Mouse (Mus musculus) hindbrain, embryonic 16.5 days (tissue): ENCODE measurements around the gene Extl2. TPM values are rescaled to one million over a fixed set of nuclear protein-coding genes. Genes with fewer than 3 reads are reported as not detected.

Experiments used
- ATAC-seq: fragments of 200-750 bp; cut with Nextera tagmentation; 2 replicates; pipeline ENCODE4 v1.8.0; 2017; ENCODE audit warnings: moderate TSS enrichment, moderate library complexity
- H3K27ac ChIP-seq: fragments of 300-500 bp; sonication (generic); 2 replicates; pipeline ENCODE4 v1.5.1; 2014; ENCODE audit warnings: low read depth, mild to moderate bottlenecking, control low read depth, low read length, moderate library complexity
- H3K27me3 ChIP-seq: fragments of 300-500 bp; sonication (generic); replicated peaks from 2 replicates; pipeline ENCODE4 v1.6.1; 2014; ENCODE audit warnings: low read length; ENCODE audit not compliant: control insufficient read depth, insufficient read depth
- H3K36me3 ChIP-seq: fragments of 300-500 bp; sonication (generic); 2 replicates; pipeline ENCODE4 v1.6.1; 2014; ENCODE audit warnings: mild to moderate bottlenecking, low read length, moderate library complexity, mixed read lengths; ENCODE audit not compliant: control insufficient read depth, insufficient read depth
- H3K4me1 ChIP-seq: fragments of 300-500 bp; sonication (generic); 2 replicates; pipeline ENCODE4 v1.6.1; 2014; ENCODE audit warnings: low read depth, low read length; ENCODE audit not compliant: control insufficient read depth, insufficient read depth
- H3K4me2 ChIP-seq: fragments of 300-500 bp; sonication (generic); 2 replicates; pipeline ENCODE4 v1.6.1; 2014; ENCODE audit warnings: mild to moderate bottlenecking, low read length, control low read depth, moderate library complexity
- H3K4me3 ChIP-seq: fragments of 300-500 bp; sonication (generic); 2 replicates; pipeline ENCODE4 v1.5.1; 2014; ENCODE audit warnings: mild to moderate bottlenecking, low read length, control low read depth, moderate library complexity
- H3K9ac ChIP-seq: fragments of 300-500 bp; sonication (generic); 2 replicates; pipeline ENCODE4 v1.6.1; 2014; ENCODE audit warnings: low read depth, mild to moderate bottlenecking, control low read depth, low read length, moderate library complexity
- H3K9me3 ChIP-seq: fragments of 300-500 bp; sonication (generic); 2 replicates; pipeline ENCODE4 v1.6.1; 2014; ENCODE audit warnings: mild to moderate bottlenecking, low read length, moderate library complexity; ENCODE audit not compliant: control insufficient read depth
- WGBS: fragments of 180-500 bp; shearing (Covaris S2); extraction: QIAGEN DNeasy Blood & Tissue Kit; methylation state at CpG from one replicate; pipeline ENCODE4 v1.1.7; 2014; 5-methylcytosine and 5-hydroxymethylcytosine counted together
- polyA plus RNA-seq: library from polyadenylated mRNA; unstranded; fragments of >200 nt; fragmentation: Nextera tagmentation; extraction: Ambion mirVana; gene quantifications from 2 replicates; pipeline ENCODE4 v1.2.1, GENCODE M21; 2015

The Extl2 gene
- polyA plus RNA-seq, 1 experiment from 2014 or later, result 43.2 TPM

GRCm38 (mm10) chr3:115996929-115997328 is 10.3 kb upstream of the Extl2 start:
- Histone ChIP-seq H3K9ac (no peak overlapping the region), H3K27me3 (no peaks in the 10 kb centered on the region), H3K4me2 (no peak overlapping the region), H3K36me3 (peaks cover 6% of the 10 kb centered on the region; the same call in 1 of the 2 replicates), H3K27ac (no peak overlapping the region), H3K4me1 (no peaks in the 10 kb centered on the region), H3K4me3 (no peak overlapping the region), H3K9me3 (no peaks in the 10 kb centered on the region)
- ATAC-seq, result no peak
- 91% methylated on average over 5 of the region's 5 CpGs for WGBS

- peak overlapping the region; percentile 90 for H3K9ac ChIP-seq
- WGBS, result 8% methylated on average over 12 of the region's 12 CpGs
- H3K4me1 ChIP-seq, result peaks cover 19% of the 10 kb centered on the region
- H3K27ac ChIP-seq, result peak overlapping the region; percentile 84
- no peaks in the 10 kb centered on the region for H3K36me3 ChIP-seq
- ATAC-seq, result no peak; the same call in 1 of the 2 replicates
- H3K9me3 ChIP-seq, result no peaks in the 10 kb centered on the region
- H3K4me2 ChIP-seq, result peak overlapping the region; percentile 62
- no peaks in the 10 kb centered on the region for H3K27me3 ChIP-seq
- H3K4me3 ChIP-seq, result peak overlapping the region; percentile 92
Measured at GRCm38 (mm10) chr3:116006284-116006977, 831 bp upstream of the Extl2 start.

GRCm38 (mm10) chr3:116007941-116008440 is 729 bp downstream of the Extl2 start:
- H3K4me1 ChIP-seq, result peaks cover 19% of the 10 kb centered on the region
- H3K9ac ChIP-seq, result peak overlapping the region; percentile 90
- peak overlapping the region; percentile 92 for H3K4me3 ChIP-seq
- peak overlapping the region; percentile 62 for H3K4me2 ChIP-seq
- no peaks in the 10 kb centered on the region for H3K27me3 ChIP-seq
- peak; percentile 79 for ATAC-seq
- no peaks in the 10 kb centered on the region for H3K36me3 ChIP-seq
- H3K9me3 ChIP-seq, result no peaks in the 10 kb centered on the region
- 1% methylated on average over 12 of the region's 12 CpGs for WGBS
- H3K27ac ChIP-seq, result peak overlapping the region; percentile 84

DNA sequence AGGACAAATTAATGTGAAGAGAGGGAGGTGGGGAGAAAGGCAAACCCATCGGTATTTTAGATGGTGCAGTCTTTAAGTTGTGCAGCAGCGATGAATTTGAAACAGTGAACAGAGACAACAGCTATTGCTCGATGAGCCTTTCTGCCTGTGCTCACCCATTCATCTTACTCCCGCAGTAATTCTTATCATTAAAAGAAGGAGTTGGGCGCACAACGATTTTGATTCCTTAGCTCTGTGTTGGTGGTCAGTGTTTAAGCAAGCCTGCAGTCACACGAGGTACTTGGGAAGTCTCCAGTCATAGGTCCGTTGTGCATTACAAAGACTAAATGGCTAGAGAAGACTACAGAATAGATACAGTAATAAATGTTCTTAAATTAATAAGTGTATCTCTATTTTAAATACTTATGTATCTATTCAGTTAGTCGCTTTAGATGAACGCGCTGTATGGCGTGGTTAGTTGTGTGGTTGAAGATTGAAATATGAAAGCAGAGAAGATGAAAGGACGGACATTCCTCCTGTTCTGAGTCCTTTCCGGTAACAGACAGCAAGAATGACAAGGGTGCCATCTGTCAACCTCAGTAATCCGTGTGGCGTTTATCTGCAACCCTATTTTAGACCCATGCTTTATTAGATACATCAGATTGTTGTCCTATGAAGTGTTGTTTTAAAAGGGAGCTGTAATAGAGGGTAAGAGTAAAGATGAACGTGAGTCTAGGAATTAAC is 2.5 kb downstream of the Extl2 start:
- peak overlapping the region; percentile 62 for H3K4me2 ChIP-seq
- WGBS, result 80% methylated on average over 17 of the region's 17 CpGs
- ATAC-seq, result no peak
- peak overlapping the region; percentile 9; the same call in 1 of the 2 replicates for H3K4me3 ChIP-seq
- H3K9ac ChIP-seq, result no peak overlapping the region
- H3K27me3 ChIP-seq, result no peaks in the 10 kb centered on the region
- no peaks in the 10 kb centered on the region for H3K9me3 ChIP-seq
- H3K36me3 ChIP-seq, result no peaks in the 10 kb centered on the region
- H3K4me1 ChIP-seq, result peaks cover 19% of the 10 kb centered on the region
- no peak overlapping the region for H3K27ac ChIP-seq

GRCm38 (mm10) chr3:116014901-116015300 is 7.6 kb downstream of the Extl2 start:
- no peak overlapping the region for H3K27ac ChIP-seq
- 89% methylated on average over 6 of the region's 6 CpGs for WGBS

DNA sequence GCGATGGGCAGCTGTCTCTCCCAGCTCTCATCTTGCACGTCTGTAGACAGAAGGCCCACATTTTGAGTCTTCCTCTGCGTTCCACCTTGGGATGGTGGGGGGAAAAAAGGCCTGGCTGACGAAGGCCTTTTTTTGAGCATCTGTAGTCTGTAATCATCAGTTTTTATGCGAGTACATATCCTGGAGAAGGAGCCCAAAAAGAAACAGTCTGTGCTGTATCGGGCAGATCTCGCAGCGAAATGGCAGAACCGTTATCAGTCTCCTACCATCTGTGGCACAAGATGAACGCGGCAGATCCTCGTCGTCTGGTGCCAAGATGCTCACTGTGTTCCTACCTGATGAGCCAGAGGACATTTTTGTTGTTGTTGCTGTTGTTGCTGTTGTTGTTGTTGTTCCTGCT is 8.9 kb downstream of the Extl2 start:
- Histone ChIP-seq H3K4me3 (no peak overlapping the region), H3K36me3 (no peaks in the 10 kb centered on the region), H3K27me3 (no peaks in the 10 kb centered on the region), H3K4me2 (no peak overlapping the region), H3K9me3 (no peaks in the 10 kb centered on the region), H3K9ac (no peak overlapping the region), H3K4me1 (no peaks in the 10 kb centered on the region), H3K27ac (no peak overlapping the region)
- 87% methylated on average over 13 of the region's 13 CpGs for WGBS
- 0 out of 2 replicates have a peak, but pooled peaks have one; percentile 28 for ATAC-seq

More at GRCm38 (mm10) chr3:116014901-116015300, 7.6 kb downstream of the Extl2 start:
- no peak overlapping the region for H3K4me3 ChIP-seq
- ATAC-seq, result no peak
- no peak overlapping the region for H3K4me2 ChIP-seq
- no peaks in the 10 kb centered on the region for H3K36me3 ChIP-seq
- H3K4me1 ChIP-seq, result no peaks in the 10 kb centered on the region
- no peaks in the 10 kb centered on the region for H3K9me3 ChIP-seq
- H3K27me3 ChIP-seq, result no peaks in the 10 kb centered on the region
- no peak overlapping the region for H3K9ac ChIP-seq

DNA sequence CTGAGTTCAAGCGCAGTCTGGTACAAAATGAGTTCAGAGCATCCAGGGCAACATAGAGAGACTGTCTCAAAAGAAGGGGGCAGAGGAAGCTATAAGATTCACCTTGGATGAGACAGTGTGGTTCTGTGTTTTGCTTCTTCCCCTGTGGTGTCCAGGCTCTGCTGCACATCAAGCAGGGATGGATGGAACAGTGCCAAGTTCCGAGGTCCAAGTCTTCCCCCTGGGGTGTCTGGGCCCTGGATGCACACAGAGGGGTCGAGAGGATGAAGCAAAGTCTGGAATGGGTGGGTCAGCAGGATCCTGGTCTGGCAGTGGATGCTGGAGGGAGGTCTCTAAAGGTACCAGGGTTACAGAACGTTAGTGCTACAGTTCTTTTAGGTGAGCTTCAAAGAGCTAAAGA is 11.3 kb downstream of the Extl2 start:
- Histone ChIP-seq H3K9ac (no peak overlapping the region), H3K4me1 (no peaks in the 10 kb centered on the region), H3K4me3 (no peak overlapping the region), H3K27me3 (no peaks in the 10 kb centered on the region), H3K4me2 (no peak overlapping the region), H3K27ac (no peak overlapping the region), H3K36me3 (no peaks in the 10 kb centered on the region), H3K9me3 (no peaks in the 10 kb centered on the region)
- 70% methylated on average over 4 of the region's 4 CpGs for WGBS
- ATAC-seq, result no peak

- Histone ChIP-seq H3K9me3 (no peaks in the 10 kb centered on the region), H3K9ac (no peak overlapping the region), H3K4me1 (no peaks in the 10 kb centered on the region), H3K4me2 (no peak overlapping the region), H3K36me3 (no peaks in the 10 kb centered on the region), H3K27ac (no peak overlapping the region), H3K27me3 (no peaks in the 10 kb centered on the region), H3K4me3 (no peak overlapping the region)
- no peak for ATAC-seq
- 89% methylated on average over 5 of the region's 5 CpGs for WGBS
Measured at GRCm38 (mm10) chr3:116019136-116019535, 11.9 kb downstream of the Extl2 start.

GRCm38 (mm10) chr3:116024236-116024635 is 17.0 kb downstream of the Extl2 start:
- no peaks in the 10 kb centered on the region for H3K9me3 ChIP-seq
- no peak overlapping the region for H3K9ac ChIP-seq
- no peaks in the 10 kb centered on the region for H3K4me1 ChIP-seq
- no peaks in the 10 kb centered on the region for H3K36me3 ChIP-seq
- no peaks in the 10 kb centered on the region for H3K27me3 ChIP-seq
- no peak overlapping the region for H3K4me2 ChIP-seq
- 91% methylated on average over 12 of the region's 12 CpGs for WGBS
- no peak overlapping the region for H3K27ac ChIP-seq
- no peak for ATAC-seq
- no peak overlapping the region for H3K4me3 ChIP-seq
